25 mouse cellular contexts compared by ENCODE assay signal in the genomic region with DNA sequence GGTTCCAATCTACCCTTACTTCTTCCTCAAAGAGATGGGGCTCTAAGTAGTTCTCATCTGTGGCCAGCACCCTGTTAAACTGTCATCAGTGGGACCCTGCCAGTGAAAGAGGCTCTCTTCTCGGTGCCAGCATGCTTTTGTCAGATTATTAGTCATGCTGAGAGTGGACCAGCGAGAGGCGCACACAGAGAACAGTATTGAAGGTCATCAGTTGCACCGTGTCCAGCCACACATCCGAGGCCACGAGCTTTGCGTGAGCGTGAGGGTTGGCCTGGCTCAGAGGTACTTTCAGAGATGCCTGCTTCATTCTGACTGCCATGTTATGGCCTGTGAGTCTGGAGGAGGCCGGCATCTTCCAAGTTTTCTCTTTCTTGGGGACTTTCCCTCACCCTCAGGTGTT.
DNase-seq lines count a peak whose midpoint lies in the region; ATAC-seq lines count a peak whose summit lies in the region.
"Had no signal": no experiment of that assay in that cellular context is flagged by ENCODE, and none has a peak within 500 bp of the region (broad histone marks: within the 10 kb centered on the region; RNA-seq: fewer than 3 reads in every experiment).

No protein-coding gene starts in this region.

- no peak overlapping the region for H3K27ac ChIP-seq in liver, embryonic 11.5 days (ENCODE audit: low read depth, low read length)
- H3K27ac ChIP-seq: embryonic facial prominence, embryonic 13.5 days; gastrocnemius, adult 2 months; heart, embryonic 15.5 days; hindbrain, embryonic 13.5 days; hindbrain, postnatal 0 days; intestine, embryonic 15.5 days had no signal

- H3K4me3 ChIP-seq in liver, embryonic 11.5 days (ENCODE audit: low read depth, low read length), result no peak overlapping the region
- H3K4me3 ChIP-seq: embryonic facial prominence, embryonic 13.5 days; gastrocnemius, adult 2 months; heart, embryonic 15.5 days; hindbrain, embryonic 13.5 days; intestine, embryonic 15.5 days had no signal

- ATAC-seq in liver, embryonic 11.5 days (replicated peaks; ENCODE audit: low FRiP score), result no peak
- ATAC-seq: CD4-positive, CD25-positive, alpha-beta regulatory T cell, adult 4 months; forebrain, embryonic 14.5 days; hindbrain, postnatal 0 days; intestine, embryonic 15.5 days had no signal

- DNase-seq in adrenal gland, adult (ENCODE audit: inconsistent age in 2 of 2, low spot score in 1 of 2), result peak; percentile 77 to 84
- no peak for DNase-seq in adrenal gland, postnatal 4 days (ENCODE audit: low spot score in 2 of 2)
- peak; percentile 15 for DNase-seq in liver, embryonic 11.5 days (ENCODE audit: low spot score)
- DNase-seq in liver, result no peak
- DNase-seq in adrenal gland, postnatal 10 days, result peak; percentile 34
- DNase-seq in gastrocnemius, adult 8-10 months (ENCODE audit: low spot score in 2 of 2), result no peak
- DNase-seq in embryo, embryonic 11 days, result no peak
- DNase-seq: B cell, adult 2 months; cerebellum, adult 11 months; cerebellum, adult 8-10 months; cerebellum, postnatal 25 days; gastrocnemius, adult 2 months; gastrocnemius, postnatal 36 days; heart, adult 18-20 months; heart, postnatal 14 days; kidney, adult 2 months had no signal

- WGBS in liver, embryonic 11.5 days, result 82% methylated on average over 9 of the region's 9 CpGs

- H3K9me3 ChIP-seq in liver, embryonic 11.5 days (ENCODE audit: control insufficient read depth, low read length), result no peaks in the 10 kb centered on the region
- H3K9me3 ChIP-seq: embryonic facial prominence, embryonic 13.5 days; heart, embryonic 15.5 days; intestine, embryonic 15.5 days had no signal

- no peak overlapping the region for H3K9ac ChIP-seq in liver, embryonic 11.5 days (ENCODE audit: low read depth, low read length)
- H3K9ac ChIP-seq: embryonic facial prominence, embryonic 13.5 days; heart, embryonic 15.5 days; hindbrain, embryonic 13.5 days; intestine, embryonic 15.5 days had no signal

- H3K27me3 ChIP-seq in liver, embryonic 11.5 days (replicated peaks; ENCODE audit: control insufficient read depth, insufficient read depth, low read length), result no peaks in the 10 kb centered on the region
- H3K27me3 ChIP-seq: hindbrain, embryonic 13.5 days; intestine, embryonic 15.5 days had no signal

- no peaks in the 10 kb centered on the region for H3K4me1 ChIP-seq in liver, embryonic 11.5 days (replicated peaks; ENCODE audit: control insufficient read depth, insufficient read depth, low read length)
- H3K4me1 ChIP-seq: heart, embryonic 15.5 days; hindbrain, embryonic 13.5 days; intestine, embryonic 15.5 days had no signal

- H3K36me3 ChIP-seq in liver, embryonic 11.5 days (ENCODE audit: control insufficient read depth, insufficient read depth, low read length), result no peaks in the 10 kb centered on the region
- H3K36me3 ChIP-seq: embryonic facial prominence, embryonic 13.5 days; G1E; heart, embryonic 15.5 days; hindbrain, embryonic 13.5 days; intestine, embryonic 15.5 days had no signal

- H3K4me2 ChIP-seq in liver, embryonic 11.5 days, result no peak overlapping the region
- H3K4me2 ChIP-seq: embryonic facial prominence, embryonic 13.5 days; heart, embryonic 11.5 days; heart, embryonic 15.5 days; hindbrain, embryonic 13.5 days; intestine, embryonic 15.5 days had no signal

Comparison
In these comparisons a context has a peak if more than half of its experiments do, and no peak if none do; other contexts are left out.
1. DNase-seq: peak in adrenal gland, adult (2 of 2), liver, embryonic 11.5 days (single experiment) and adrenal gland, postnatal 10 days (single experiment); none in adrenal gland, postnatal 4 days (0 of 2), liver (single experiment), gastrocnemius, adult 8-10 months (0 of 2) and embryo, embryonic 11 days (single experiment).